8 mouse cellular contexts compared by ENCODE assay signal in the genomic region with DNA sequence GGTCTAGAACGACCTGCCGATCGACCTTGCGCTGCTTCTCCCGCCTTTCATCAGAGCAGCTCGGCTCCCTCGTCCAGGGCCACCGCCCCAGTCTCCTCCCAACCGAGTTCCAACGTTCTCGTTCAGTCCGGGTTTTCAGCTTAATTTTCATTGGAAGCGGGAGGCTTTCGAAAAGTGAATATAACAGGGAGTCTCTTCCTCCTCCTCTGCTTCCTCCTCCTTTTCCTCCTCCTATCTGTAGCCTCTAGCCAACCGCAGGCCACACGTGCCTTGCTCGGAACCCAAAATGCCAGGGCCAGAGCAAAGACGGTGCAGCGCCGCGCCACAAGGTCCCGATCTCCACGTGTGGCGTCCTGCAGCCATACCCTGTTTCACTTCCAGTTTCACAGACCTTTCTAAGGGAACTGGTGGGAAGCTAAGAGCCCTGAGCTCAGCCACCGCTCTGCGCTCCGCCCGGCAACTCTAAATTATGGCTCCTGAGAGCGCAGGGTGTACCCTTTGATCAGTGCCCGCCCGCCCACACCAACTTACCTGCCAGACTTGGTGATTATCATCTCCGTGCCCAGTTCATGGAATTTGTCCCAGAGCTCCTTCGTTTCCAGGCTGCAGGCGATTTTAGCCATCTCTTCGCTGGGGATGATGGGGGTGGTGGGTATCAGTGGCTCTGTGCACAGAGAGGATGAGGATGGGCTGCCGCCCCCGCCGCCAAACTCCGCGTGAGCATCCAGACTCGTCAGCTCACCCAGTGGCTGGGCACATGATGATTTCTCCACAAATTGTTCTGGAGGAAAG. TPM values are rescaled to one million over a fixed set of nuclear protein-coding genes. Genes with fewer than 3 reads are reported as not detected.
DNase-seq lines count a peak whose midpoint lies in the region; ATAC-seq lines count a peak whose summit lies in the region.

No protein-coding gene starts in this region.

- peaks cover 5% of the 10 kb centered on the region; the same call in 1 of the 2 replicates for H3K4me1 ChIP-seq in embryonic facial prominence, embryonic 14.5 days (ENCODE audit: control insufficient read depth, insufficient read depth, low read length)
- H3K4me1 ChIP-seq in hindbrain, embryonic 16.5 days (ENCODE audit: control insufficient read depth, insufficient read depth, low read depth, low read length) = peaks cover 7% of the 10 kb centered on the region; the same call in 1 of the 2 replicates

- DNase-seq in heart, adult 18-20 months = peak; percentile 35 to 70
- no peak for DNase-seq in heart, adult 8-10 months (ENCODE audit: low spot score)
- DNase-seq in embryonic facial prominence, embryonic 14.5 days (ENCODE audit: low spot score) = no peak
- peak; percentile 64 for DNase-seq in neural tube, embryonic 10.5 days (ENCODE audit: extremely low spot score, low spot score)
- no peak for DNase-seq in cerebellum, postnatal 4 days (ENCODE audit: low spot score in 2 of 2)
- DNase-seq in urinary bladder, postnatal 10 days (ENCODE audit: low spot score) = no peak
- DNase-seq in thymus, adult 18-20 months = no peak

- H3K9ac ChIP-seq in embryonic facial prominence, embryonic 14.5 days (ENCODE audit: low read depth, low read length) = no peak overlapping the region
- no peak overlapping the region for H3K9ac ChIP-seq in hindbrain, embryonic 16.5 days (ENCODE audit: low read depth, low read length)

- H3K4me3 ChIP-seq in embryonic facial prominence, embryonic 14.5 days (ENCODE audit: low read depth, low read length) = peak overlapping the region; percentile 25
- peak overlapping the region; percentile 12 for H3K4me3 ChIP-seq in hindbrain, embryonic 16.5 days (ENCODE audit: low read length)

- H3K9me3 ChIP-seq in embryonic facial prominence, embryonic 14.5 days (ENCODE audit: control insufficient read depth, low read length) = no peaks in the 10 kb centered on the region
- no peaks in the 10 kb centered on the region for H3K9me3 ChIP-seq in hindbrain, embryonic 16.5 days (ENCODE audit: control insufficient read depth, low read length)

- H3K36me3 ChIP-seq in embryonic facial prominence, embryonic 14.5 days (ENCODE audit: control insufficient read depth, insufficient read depth, low read length) = no peaks in the 10 kb centered on the region
- H3K36me3 ChIP-seq in hindbrain, embryonic 16.5 days (ENCODE audit: control insufficient read depth, insufficient read depth, low read length) = no peaks in the 10 kb centered on the region

- no peak overlapping the region for H3K27ac ChIP-seq in embryonic facial prominence, embryonic 14.5 days (replicated peaks; ENCODE audit: low read depth, low read length)
- no peak overlapping the region for H3K27ac ChIP-seq in hindbrain, embryonic 16.5 days (ENCODE audit: low read depth, low read length)

- 1% methylated on average over 39 of the region's 41 CpGs for WGBS in embryonic facial prominence, embryonic 14.5 days
- WGBS in hindbrain, embryonic 16.5 days = 0% methylated on average over 41 of the region's 41 CpGs

- peaks cover 92% of the 10 kb centered on the region for H3K27me3 ChIP-seq in embryonic facial prominence, embryonic 14.5 days (replicated peaks; ENCODE audit: control insufficient read depth, insufficient read depth, low read length)
- peaks cover 52% of the 10 kb centered on the region for H3K27me3 ChIP-seq in hindbrain, embryonic 16.5 days (replicated peaks; ENCODE audit: control insufficient read depth, insufficient read depth, low read length)

- ATAC-seq in embryonic facial prominence, embryonic 14.5 days (ENCODE audit: low read depth) = no peak
- 0 out of 2 replicates have a peak, but pooled peaks have one; percentile 25 for ATAC-seq in hindbrain, embryonic 16.5 days

- H3K4me2 ChIP-seq in embryonic facial prominence, embryonic 14.5 days (ENCODE audit: low read depth, low read length) = peak overlapping the region; percentile 45
- H3K4me2 ChIP-seq in hindbrain, embryonic 16.5 days (ENCODE audit: low read length) = peak overlapping the region; percentile 37

RNA-seq across cellular contexts. Expression of gene Tbx20, which starts 3.8 kb away (rescaled TPM):
- 10 to 100 TPM; 81.1 to 88.2 TPM for total RNA-seq in heart, adult 18-20 months (2021)
- 10 to 100 TPM; 80.1 to 90.6 (median 87.4) TPM for total RNA-seq in heart, adult 8-10 months (2022)
- 0.30 and 0.40 TPM in 2 replicates for polyA plus RNA-seq in embryonic facial prominence, embryonic 14.5 days (2014; fragmentation: Nextera tagmentation; extraction: Ambion mirVana)
- polyA plus RNA-seq in hindbrain, embryonic 16.5 days (2015; fragmentation: Nextera tagmentation; extraction: Ambion mirVana) = 0.78 and 1.2 TPM in 2 replicates

Comparison
In these comparisons a context has a peak if more than half of its experiments do, and no peak if none do; other contexts are left out.
1. DNase-seq: peak in heart, adult 18-20 months (2 of 2) and neural tube, embryonic 10.5 days (single experiment); none in heart, adult 8-10 months (single experiment), embryonic facial prominence, embryonic 14.5 days (single experiment), cerebellum, postnatal 4 days (0 of 2), urinary bladder, postnatal 10 days (single experiment) and thymus, adult 18-20 months (0 of 2).